Mouse (Mus musculus) embryonic facial prominence, embryonic 13.5 days (tissue): Measurements from ENCODE around the gene Gpbp1l1. TPM values are rescaled to one million over a fixed set of nuclear protein-coding genes. Genes with fewer than 3 reads are reported as not detected.

Source experiments
- ATAC-seq: fragments of 200-750 bp; cut with Nextera tagmentation; 2 replicates; pipeline ENCODE4 v1.8.0; 2017; ENCODE audit warnings: low read depth; ENCODE audit not compliant: insufficient number of reproducible peaks, insufficient read depth, low FRiP score, low TSS enrichment
- H3K27ac ChIP-seq: fragments of 300-500 bp; sonication (generic); 2 replicates; pipeline ENCODE4 v1.5.1; 2015; ENCODE audit warnings: moderate library complexity, mild to moderate bottlenecking, inconsistent platforms
- H3K27me3 ChIP-seq: fragments of 300-500 bp; sonication (generic); 2 replicates; pipeline ENCODE4 v1.6.1; 2015; ENCODE audit warnings: mild to moderate bottlenecking, inconsistent platforms
- H3K36me3 ChIP-seq: fragments of 300-500 bp; sonication (generic); 2 replicates; pipeline ENCODE4 v1.6.1; 2015; ENCODE audit warnings: mild to moderate bottlenecking, inconsistent platforms
- H3K4me1 ChIP-seq: fragments of 300-500 bp; sonication (generic); 2 replicates; pipeline ENCODE4 v1.6.1; 2015; ENCODE audit warnings: inconsistent platforms
- H3K4me2 ChIP-seq: fragments of 300-500 bp; sonication (generic); 2 replicates; pipeline ENCODE4 v1.6.1; 2015; ENCODE audit warnings: moderate library complexity, mild to moderate bottlenecking, inconsistent platforms
- H3K4me3 ChIP-seq: fragments of 300-500 bp; sonication (generic); 2 replicates; pipeline ENCODE4 v1.5.1; 2015; ENCODE audit warnings: mild to moderate bottlenecking, inconsistent platforms
- H3K9ac ChIP-seq: fragments of 300-500 bp; sonication (generic); 2 replicates; pipeline ENCODE4 v1.6.1; 2015; ENCODE audit warnings: mild to moderate bottlenecking, inconsistent platforms
- H3K9me3 ChIP-seq: fragments of 300-500 bp; sonication (generic); 2 replicates; pipeline ENCODE4 v1.6.1; 2016; ENCODE audit warnings: inconsistent platforms
- WGBS: fragments of 180-500 bp; shearing (Covaris S2); methylation state at CpG from one replicate; pipeline ENCODE4 v1.1.7; 2015; ENCODE audit warnings: mixed read lengths; 5-methylcytosine and 5-hydroxymethylcytosine counted together
- polyA plus RNA-seq: library from polyadenylated mRNA; unstranded; fragments of >200 nt; fragmentation: Nextera tagmentation; extraction: Ambion mirVana; gene quantifications from 2 replicates; pipeline ENCODE4 v1.2.1, GENCODE M21; 2015

Gene Gpbp1l1
- polyA plus RNA-seq, 1 experiment from 2014 or later: 37.5 TPM

GRCm38 (mm10) chr4:116596379-116596778, 38.9 kb downstream of the Gpbp1l1 start, which contains the start of gene Ccdc17:
Ccdc17 (plus strand) TSS chr4:116596654.
- peak within 1 kb of the TSS; percentile 84 for H3K4me2 ChIP-seq
- 33% methylated on average over 5 of the region's 5 CpGs for WGBS

GRCm38 (mm10) chr4:116596978-116597881, 39.8 kb downstream of the Gpbp1l1 start:
- WGBS: under 1% methylated on average over 50 of the region's 50 CpGs
- Histone ChIP-seq H3K9ac (peak overlapping the region; percentile 74), H3K4me1 (peaks cover 21% of the 10 kb centered on the region), H3K36me3 (peaks cover 51% of the 10 kb centered on the region), H3K27ac (peak overlapping the region; percentile 52), H3K9me3 (no peaks in the 10 kb centered on the region), H3K27me3 (no peaks in the 10 kb centered on the region), H3K4me2 (peak overlapping the region; percentile 84), H3K4me3 (peak overlapping the region; percentile 61)
- peak; percentile 90 for ATAC-seq

More at GRCm38 (mm10) chr4:116596379-116596778, 38.9 kb downstream of the Gpbp1l1 start, which contains the start of gene Ccdc17:
- Histone ChIP-seq H3K36me3 (peaks cover 51% of the 10 kb centered on the region), H3K4me3 (peak within 1 kb of the TSS; percentile 61), H3K4me1 (peaks cover 21% of the 10 kb centered on the region), H3K27ac (peak within 1 kb of the TSS; percentile 52), H3K9me3 (no peaks in the 10 kb centered on the region), H3K9ac (peak within 1 kb of the TSS; percentile 74), H3K27me3 (no peaks in the 10 kb centered on the region)
- no peak for ATAC-seq

GRCm38 (mm10) chr4:116612621-116613020, 55.2 kb downstream of the Gpbp1l1 start:
- Histone ChIP-seq H3K9ac (no peak overlapping the region), H3K36me3 (peaks cover 79% of the 10 kb centered on the region), H3K4me1 (no peaks in the 10 kb centered on the region), H3K4me2 (no peak overlapping the region), H3K27ac (no peak overlapping the region), H3K9me3 (no peaks in the 10 kb centered on the region), H3K27me3 (no peaks in the 10 kb centered on the region), H3K4me3 (no peak overlapping the region)
- WGBS: 92% methylated on average over 2 of the region's 2 CpGs
- ATAC-seq: no peak

GRCm38 (mm10) chr4:116615237-116615636, 57.8 kb downstream of the Gpbp1l1 start:
- peaks cover 79% of the 10 kb centered on the region for H3K36me3 ChIP-seq
- H3K4me1 ChIP-seq: no peaks in the 10 kb centered on the region
- H3K27ac ChIP-seq: no peak overlapping the region
- no peak for ATAC-seq
- H3K27me3 ChIP-seq: no peaks in the 10 kb centered on the region
- H3K4me2 ChIP-seq: no peak overlapping the region
- no peak overlapping the region for H3K4me3 ChIP-seq
- 95% methylated on average over 2 of the region's 2 CpGs for WGBS
- no peaks in the 10 kb centered on the region for H3K9me3 ChIP-seq
- H3K9ac ChIP-seq: no peak overlapping the region

- Histone ChIP-seq H3K4me1 (peaks cover 13% of the 10 kb centered on the region), H3K4me3 (no peak overlapping the region), H3K9ac (no peak overlapping the region), H3K27me3 (no peaks in the 10 kb centered on the region), H3K36me3 (peaks cover 28% of the 10 kb centered on the region), H3K4me2 (0 out of 2 replicates have a peak overlapping the region, but pooled peaks have one; percentile 67), H3K27ac (no peak overlapping the region), H3K9me3 (no peaks in the 10 kb centered on the region)
- WGBS: 95% methylated on average over 4 of the region's 4 CpGs
- no peak for ATAC-seq
Observed at GRCm38 (mm10) chr4:116624831-116625230, 67.4 kb downstream of the Gpbp1l1 start.

GRCm38 (mm10) chr4:116626658-116627358, 69.3 kb downstream of the Gpbp1l1 start:
- H3K9me3 ChIP-seq: no peaks in the 10 kb centered on the region
- H3K4me2 ChIP-seq: peak overlapping the region; percentile 67
- H3K4me3 ChIP-seq: peak overlapping the region; percentile 80
- peak overlapping the region; percentile 96 for H3K27ac ChIP-seq
- peaks cover 13% of the 10 kb centered on the region for H3K4me1 ChIP-seq
- peaks cover 12% of the 10 kb centered on the region for H3K36me3 ChIP-seq
- H3K27me3 ChIP-seq: no peaks in the 10 kb centered on the region
- ATAC-seq: peak; percentile 67
- peak overlapping the region; percentile 90 for H3K9ac ChIP-seq
- under 1% methylated on average over 53 of the region's 53 CpGs for WGBS

GRCm38 (mm10) chr4:116627359-116627716, 69.9 kb downstream of the Gpbp1l1 start:
- peak; percentile 91 for ATAC-seq
- no peaks in the 10 kb centered on the region for H3K9me3 ChIP-seq
- no peaks in the 10 kb centered on the region for H3K27me3 ChIP-seq
- under 1% methylated on average over 13 of the region's 13 CpGs for WGBS
- H3K4me3 ChIP-seq: peak overlapping the region; percentile 80
- H3K9ac ChIP-seq: peak overlapping the region; percentile 90
- peaks cover 16% of the 10 kb centered on the region; the same call in 1 of the 2 replicates for H3K36me3 ChIP-seq
- peaks cover 13% of the 10 kb centered on the region for H3K4me1 ChIP-seq
- H3K27ac ChIP-seq: peak overlapping the region; percentile 96
- H3K4me2 ChIP-seq: peak overlapping the region; percentile 67

- 5% methylated on average over 23 of the region's 23 CpGs for WGBS
- H3K4me2 ChIP-seq: peak within 1 kb of the TSS; percentile 67
Observed at GRCm38 (mm10) chr4:116627722-116628662, 70.5 kb downstream of the Gpbp1l1 start, which contains the start of gene Nasp. Nasp (minus strand) TSS chr4:116627941.

GRCm38 (mm10) chr4:116635197-116635596, 77.7 kb downstream of the Gpbp1l1 start:
- 71% methylated on average over 1 of the region's 1 CpGs for WGBS
- no peak for ATAC-seq
- Histone ChIP-seq H3K9ac (no peak overlapping the region), H3K27ac (no peak overlapping the region), H3K27me3 (no peaks in the 10 kb centered on the region), H3K4me2 (no peak overlapping the region), H3K9me3 (no peaks in the 10 kb centered on the region), H3K36me3 (peaks cover 67% of the 10 kb centered on the region), H3K4me3 (no peak overlapping the region), H3K4me1 (no peaks in the 10 kb centered on the region)

More at GRCm38 (mm10) chr4:116627722-116628662, 70.5 kb downstream of the Gpbp1l1 start, which contains the start of gene Nasp:
- Histone ChIP-seq H3K9ac (peak within 1 kb of the TSS; percentile 90), H3K27me3 (no peaks in the 10 kb centered on the region), H3K4me3 (peak within 1 kb of the TSS; percentile 80), H3K9me3 (no peaks in the 10 kb centered on the region), H3K27ac (peak within 1 kb of the TSS; percentile 96), H3K4me1 (peaks cover 13% of the 10 kb centered on the region), H3K36me3 (peaks cover 16% of the 10 kb centered on the region; the same call in 1 of the 2 replicates)
- ATAC-seq: peak; percentile 83; the same call in 1 of the 2 replicates

- ATAC-seq: no peak
Observed at GRCm38 (mm10) chr4:116638821-116639220, 81.4 kb downstream of the Gpbp1l1 start.

More at GRCm38 (mm10) chr4:116638821-116639220, 81.4 kb downstream of the Gpbp1l1 start:
- no peak overlapping the region for H3K4me3 ChIP-seq
- H3K4me1 ChIP-seq: no peaks in the 10 kb centered on the region
- H3K27me3 ChIP-seq: no peaks in the 10 kb centered on the region
- H3K9ac ChIP-seq: no peak overlapping the region
- H3K36me3 ChIP-seq: peaks cover 93% of the 10 kb centered on the region
- H3K27ac ChIP-seq: no peak overlapping the region
- WGBS: 96% methylated on average over 6 of the region's 6 CpGs
- no peak overlapping the region for H3K4me2 ChIP-seq
- H3K9me3 ChIP-seq: no peaks in the 10 kb centered on the region
